Mouse (Mus musculus): ENCODE results near the gene Olfr1394.
"Not testable (repeated sequence)": the region's sequence is repeated elsewhere in the genome, so short reads cannot be mapped to it uniquely, and the experiment has no call there.

Gene Olfr1394

DNA sequence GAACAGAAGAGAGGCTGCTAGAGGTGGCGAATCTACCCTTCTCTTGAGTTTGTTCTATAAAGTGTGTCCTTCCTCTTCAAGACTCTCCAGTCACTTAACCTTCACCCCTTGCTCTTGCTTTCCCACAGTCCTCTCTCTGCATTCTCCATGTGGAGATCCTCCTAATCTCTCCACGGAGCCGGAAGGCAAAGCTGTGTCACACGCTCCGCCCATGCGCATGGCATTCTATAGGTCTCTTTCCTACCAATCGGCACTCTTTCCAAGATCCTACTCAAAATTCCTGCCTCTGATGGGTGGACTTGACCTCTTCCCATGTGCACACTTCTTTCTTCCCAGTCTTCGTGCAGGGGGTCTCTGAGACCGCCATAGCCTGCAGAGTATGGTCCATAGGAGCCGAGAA, 33.5 kb downstream of the Olfr1394 start:
- no peak for DNase-seq (ENCODE audit: extremely low read depth, low read depth)

DNA sequence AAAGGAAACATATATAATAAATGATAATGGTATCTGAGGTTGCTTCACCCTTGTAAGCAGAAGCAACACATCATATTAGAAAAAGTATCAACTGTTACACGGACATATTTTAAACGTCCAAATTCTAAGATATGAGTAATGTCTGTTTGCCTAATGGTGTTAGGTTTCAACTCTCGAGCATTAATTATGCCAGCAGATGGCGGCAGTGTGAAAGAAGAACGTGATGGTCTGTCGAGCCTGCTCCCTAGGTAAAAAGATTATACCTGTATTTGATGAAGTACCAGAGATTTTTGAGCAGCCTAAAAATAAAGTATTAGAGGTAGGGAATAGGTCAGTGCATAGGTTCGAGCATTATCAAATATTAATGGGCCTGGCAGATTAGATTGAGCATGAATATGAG, 35.6 kb downstream of the Olfr1394 start:
- peak; percentile 22 for DNase-seq (ENCODE audit: extremely low read depth, low read depth)

DNA sequence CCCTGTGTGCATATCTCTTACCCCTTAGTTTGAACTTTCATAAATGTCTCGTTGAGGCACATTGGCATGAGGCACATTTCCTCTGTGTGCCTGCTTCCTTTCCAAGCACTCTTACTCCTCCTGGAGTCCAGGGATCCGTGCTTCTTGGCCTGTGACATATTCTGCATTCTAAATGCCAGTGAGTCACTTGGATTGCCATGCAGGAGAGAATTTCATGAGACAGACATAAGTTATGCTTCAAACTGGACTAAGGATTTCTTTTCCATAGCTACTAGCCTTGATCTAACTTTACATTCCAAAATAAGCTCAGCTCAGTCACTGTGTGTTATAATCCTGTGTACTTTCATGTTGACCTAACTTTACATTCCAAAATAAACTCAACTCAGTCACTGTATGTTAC, 36.9 kb downstream of the Olfr1394 start:
- DNase-seq (ENCODE audit: extremely low read depth, low read depth) = no peak

DNA sequence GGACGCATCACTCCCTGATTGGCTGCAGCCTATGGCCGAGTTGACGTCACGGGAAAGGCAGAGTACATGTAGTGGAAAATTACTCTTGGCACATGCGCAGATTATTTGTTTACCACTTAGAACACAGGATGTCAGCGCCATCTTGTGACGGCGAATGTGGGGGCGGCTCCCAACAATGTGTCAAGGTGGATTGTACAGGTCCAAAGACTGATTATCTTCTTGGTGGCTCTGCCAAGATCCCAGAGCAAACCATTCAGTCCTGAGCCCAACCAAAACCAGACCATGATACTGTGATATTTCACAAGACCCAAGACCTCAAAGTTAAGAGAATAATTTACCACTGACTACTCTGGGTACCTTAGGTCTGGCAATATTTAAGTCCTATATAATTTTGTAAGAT, 40.6 kb downstream of the Olfr1394 start:
- not testable (repeated sequence) for DNase-seq (ENCODE audit: extremely low read depth, low read depth)

- DNase-seq (ENCODE audit: extremely low read depth, low read depth) = no peak
Measured at GRCm38 (mm10) chr11:49195819-49196322, 41.7 kb downstream of the Olfr1394 start.

GRCm38 (mm10) chr11:49200666-49201065, 46.5 kb downstream of the Olfr1394 start:
- DNase-seq (ENCODE audit: extremely low read depth, low read depth) = no peak

GRCm38 (mm10) chr11:49201142-49201541, 47.0 kb downstream of the Olfr1394 start:
- no peak for DNase-seq (ENCODE audit: extremely low read depth, low read depth)

DNA sequence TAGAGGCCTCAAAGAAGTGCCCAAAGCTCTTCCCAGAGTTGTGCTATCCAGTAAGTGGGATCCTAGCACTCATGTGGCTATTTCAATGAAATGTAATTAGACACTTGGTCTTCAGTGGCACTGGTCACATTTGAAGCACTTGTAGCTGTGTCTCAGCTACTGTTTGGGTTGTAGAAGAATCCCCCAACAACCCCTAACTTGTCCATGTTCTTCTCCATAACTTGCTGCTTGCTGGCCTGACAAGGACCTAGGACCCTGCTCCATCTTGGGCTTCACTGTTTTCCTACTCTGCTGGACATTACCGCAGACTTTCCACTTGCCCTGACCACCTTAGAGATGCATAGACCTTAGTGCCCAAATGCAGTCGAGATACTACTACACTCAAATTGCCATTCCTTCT, 47.9 kb downstream of the Olfr1394 start:
- DNase-seq (ENCODE audit: extremely low read depth, low read depth) = peak; percentile 7

GRCm38 (mm10) chr11:49202523-49203061, 48.4 kb downstream of the Olfr1394 start:
- peak; percentile 55 for DNase-seq (ENCODE audit: extremely low read depth, low read depth)

DNA sequence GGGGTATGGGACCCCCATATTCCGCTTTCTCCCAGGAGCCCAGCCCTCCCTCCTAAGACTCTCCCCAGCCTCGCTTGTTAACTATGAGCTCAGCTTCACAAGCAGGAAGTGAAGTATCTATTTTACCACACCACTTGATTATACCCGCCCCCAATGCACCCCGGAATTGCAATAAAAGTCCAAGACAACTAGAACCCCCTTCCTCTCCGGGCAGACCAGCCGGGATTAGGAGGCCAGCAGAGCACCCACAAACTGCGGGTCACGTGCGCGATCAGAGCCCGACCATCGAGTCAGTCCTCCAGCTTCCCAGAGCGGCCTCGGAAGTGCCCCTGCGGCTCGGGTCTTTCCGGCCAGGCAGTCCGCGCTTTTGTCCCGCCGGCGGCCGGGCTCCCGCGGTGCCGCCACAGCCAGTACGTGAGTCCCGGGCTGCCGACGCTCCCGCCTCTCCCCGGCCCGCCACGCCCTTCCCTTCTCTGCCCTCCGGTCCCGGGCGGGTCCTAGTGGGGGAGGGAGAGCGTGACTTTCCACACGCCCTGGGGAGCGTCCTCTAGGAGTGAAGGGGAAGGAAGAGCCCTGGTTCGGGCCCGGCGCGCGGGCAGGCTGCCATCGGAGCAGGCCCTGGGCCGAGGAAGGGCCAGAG, 49.1 kb downstream of the Olfr1394 start, which contains the start of gene Zfp62:
TSS of gene Zfp62 (plus strand) at position 164 of the 640 bp plus-strand sequence.
- peak; percentile 92 for DNase-seq (ENCODE audit: extremely low read depth, low read depth)

DNA sequence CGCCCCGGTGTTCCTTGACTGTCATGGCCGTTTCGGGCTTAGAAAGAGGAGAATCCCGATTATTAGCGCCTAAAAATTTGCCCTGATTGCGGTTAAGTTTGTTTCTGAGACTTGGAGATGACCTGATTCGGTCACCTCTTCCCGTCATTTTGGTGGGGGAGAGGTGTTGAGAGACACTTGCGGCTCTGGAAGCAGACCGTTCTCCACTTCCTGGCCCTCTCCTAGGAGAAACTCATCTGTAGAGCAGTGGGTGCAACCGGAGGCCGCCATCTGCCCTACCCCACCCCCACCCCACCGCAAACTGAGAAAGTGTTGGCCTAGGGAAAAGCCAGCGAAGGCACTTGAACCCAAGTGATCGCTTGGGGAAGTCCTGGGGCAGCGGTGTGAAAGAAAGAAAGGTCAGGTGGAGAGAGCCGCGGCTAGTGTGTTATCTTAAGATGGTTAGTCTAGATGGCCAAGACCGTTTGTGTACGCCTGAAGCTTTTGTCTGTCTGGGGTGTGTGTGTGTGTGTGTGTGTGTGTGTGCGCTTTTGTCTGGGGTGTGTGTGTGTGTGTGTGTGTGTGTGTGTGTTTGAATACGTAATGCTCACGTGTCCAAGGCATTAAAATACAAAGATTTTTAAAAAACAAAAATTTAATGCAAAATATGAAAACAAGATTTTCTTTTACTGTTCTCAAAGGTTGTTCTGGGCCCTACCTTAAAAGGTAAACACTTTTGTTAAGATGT, 49.8 kb downstream of the Olfr1394 start:
- peak; percentile 50 for DNase-seq (ENCODE audit: extremely low read depth, low read depth)

DNA sequence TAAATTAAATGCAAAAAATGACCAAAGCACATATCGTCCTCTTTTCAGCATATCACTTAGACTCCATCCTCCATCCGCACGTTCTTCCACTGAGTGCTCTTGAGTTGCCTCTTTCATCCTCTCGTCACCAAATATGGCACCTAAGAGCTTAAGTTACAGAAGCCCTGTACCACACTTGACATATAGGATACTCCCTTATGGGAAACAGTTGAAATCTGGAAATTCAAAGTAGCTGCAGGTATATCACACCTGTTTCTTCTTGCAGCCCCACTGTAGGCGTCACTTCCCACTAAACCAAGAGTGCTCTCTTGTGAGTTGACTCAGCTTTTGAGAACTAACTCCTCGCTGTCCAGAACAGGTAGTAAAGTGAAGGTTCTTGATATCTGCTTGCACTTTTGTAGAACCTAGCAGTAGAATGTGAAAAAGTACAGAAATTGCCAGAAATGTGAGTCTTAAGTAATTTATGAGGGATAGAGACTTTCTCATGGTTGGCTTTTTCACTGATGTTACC, 51.0 kb downstream of the Olfr1394 start:
- DNase-seq (ENCODE audit: extremely low read depth, low read depth) = no peak

DNA sequence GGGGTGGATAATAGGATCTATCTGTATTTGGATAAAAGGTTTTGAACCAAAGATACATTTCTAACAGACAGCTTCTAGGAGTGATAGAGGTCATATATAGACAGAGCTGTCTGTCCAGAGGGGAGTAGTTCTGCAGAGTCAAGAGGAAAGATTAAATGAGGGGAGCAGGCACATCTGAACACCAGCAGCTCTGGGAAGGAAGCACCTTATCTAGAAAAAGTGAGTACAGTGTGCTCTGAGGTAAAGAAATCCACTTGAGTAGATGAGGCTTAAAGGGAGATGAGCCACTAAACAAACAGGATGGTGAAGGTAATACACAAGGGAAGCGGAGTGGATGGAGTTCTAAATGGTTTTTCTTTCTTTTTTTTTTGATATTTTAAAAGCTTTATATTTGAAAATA, 53.3 kb downstream of the Olfr1394 start:
- DNase-seq (ENCODE audit: extremely low read depth, low read depth) = peak; percentile 24
